Mouse (Mus musculus): ENCODE measurements around the gene Wwox. TPM values are rescaled to one million over a fixed set of nuclear protein-coding genes. Genes with fewer than 3 reads are reported as not detected.
A peak's percentile ranks its signal among the peaks of the same experiment; 100 is the strongest.

The Wwox gene
- polyA plus RNA-seq, 1 experiment from 2014 or later = 14.9 TPM

- Histone ChIP-seq H3K36me3 (ENCODE audit: control insufficient read depth, insufficient read depth, low read length) (no peaks in the 10 kb centered on the region), H3K4me1 (ENCODE audit: control insufficient read depth, insufficient read depth, low read depth, low read length) (peaks cover 6% of the 10 kb centered on the region), H3K9ac (ENCODE audit: low read depth, low read length) (no peak overlapping the region), H3K27ac (ENCODE audit: low read depth, low read length) (no peak overlapping the region), H3K4me3 (ENCODE audit: low read length) (no peak overlapping the region), H3K9me3 (ENCODE audit: control insufficient read depth, low read length) (no peaks in the 10 kb centered on the region), H3K27me3 (replicated peaks; ENCODE audit: control insufficient read depth, insufficient read depth, low read length) (no peaks in the 10 kb centered on the region; the same call in 1 of the 2 replicates), H3K4me2 (ENCODE audit: low read length) (no peak overlapping the region)
- no peak for ATAC-seq
- 60% methylated on average over 25 of the region's 25 CpGs for WGBS
Measured at GRCm38 (mm10) chr8:114458113-114458784, 18.8 kb downstream of the Wwox start.

- 69% methylated on average over 5 of the region's 5 CpGs for WGBS
- H3K9ac ChIP-seq (ENCODE audit: low read depth, low read length) = no peak overlapping the region
- H3K27me3 ChIP-seq (replicated peaks; ENCODE audit: control insufficient read depth, insufficient read depth, low read length) = no peaks in the 10 kb centered on the region
- peaks cover 6% of the 10 kb centered on the region for H3K4me1 ChIP-seq (ENCODE audit: control insufficient read depth, insufficient read depth, low read depth, low read length)
- no peak overlapping the region for H3K27ac ChIP-seq (ENCODE audit: low read depth, low read length)
- no peak overlapping the region for H3K4me2 ChIP-seq (ENCODE audit: low read length)
- no peak for ATAC-seq
- H3K9me3 ChIP-seq (ENCODE audit: control insufficient read depth, low read length) = no peaks in the 10 kb centered on the region
- H3K4me3 ChIP-seq (ENCODE audit: low read length) = no peak overlapping the region
- no peaks in the 10 kb centered on the region for H3K36me3 ChIP-seq (ENCODE audit: control insufficient read depth, insufficient read depth, low read length)
Measured at GRCm38 (mm10) chr8:114460600-114460999, 21.1 kb downstream of the Wwox start.

GRCm38 (mm10) chr8:114462591-114462990, 23.1 kb downstream of the Wwox start:
- Histone ChIP-seq H3K9ac (ENCODE audit: low read depth, low read length) (no peak overlapping the region), H3K4me1 (ENCODE audit: control insufficient read depth, insufficient read depth, low read depth, low read length) (peaks cover 6% of the 10 kb centered on the region), H3K27ac (ENCODE audit: low read depth, low read length) (no peak overlapping the region), H3K4me2 (ENCODE audit: low read length) (no peak overlapping the region), H3K36me3 (ENCODE audit: control insufficient read depth, insufficient read depth, low read length) (no peaks in the 10 kb centered on the region), H3K9me3 (ENCODE audit: control insufficient read depth, low read length) (no peaks in the 10 kb centered on the region), H3K4me3 (ENCODE audit: low read length) (no peak overlapping the region), H3K27me3 (replicated peaks; ENCODE audit: control insufficient read depth, insufficient read depth, low read length) (no peaks in the 10 kb centered on the region)
- WGBS = 85% methylated on average over 11 of the region's 11 CpGs
- ATAC-seq = no peak

GRCm38 (mm10) chr8:114463305-114463704, 23.9 kb downstream of the Wwox start:
- H3K27me3 ChIP-seq (replicated peaks; ENCODE audit: control insufficient read depth, insufficient read depth, low read length) = no peaks in the 10 kb centered on the region
- no peak overlapping the region for H3K4me3 ChIP-seq (ENCODE audit: low read length)
- 0 out of 2 replicates have a peak overlapping the region, but pooled peaks have one; percentile 19 for H3K4me2 ChIP-seq (ENCODE audit: low read length)
- H3K9me3 ChIP-seq (ENCODE audit: control insufficient read depth, low read length) = no peaks in the 10 kb centered on the region
- H3K4me1 ChIP-seq (ENCODE audit: control insufficient read depth, insufficient read depth, low read depth, low read length) = peaks cover 6% of the 10 kb centered on the region
- no peak for ATAC-seq
- H3K27ac ChIP-seq (ENCODE audit: low read depth, low read length) = no peak overlapping the region
- no peaks in the 10 kb centered on the region for H3K36me3 ChIP-seq (ENCODE audit: control insufficient read depth, insufficient read depth, low read length)
- WGBS = 44% methylated on average over 10 of the region's 10 CpGs
- no peak overlapping the region for H3K9ac ChIP-seq (ENCODE audit: low read depth, low read length)

- H3K4me3 ChIP-seq (ENCODE audit: low read length) = no peak overlapping the region
- H3K4me1 ChIP-seq (ENCODE audit: control insufficient read depth, insufficient read depth, low read depth, low read length) = no peaks in the 10 kb centered on the region; the same call in 1 of the 2 replicates
- H3K27me3 ChIP-seq (replicated peaks; ENCODE audit: control insufficient read depth, insufficient read depth, low read length) = no peaks in the 10 kb centered on the region; the same call in 1 of the 2 replicates
- peak; percentile 67; the same call in 1 of the 2 replicates for ATAC-seq
- WGBS = 46% methylated on average over 21 of the region's 21 CpGs
- no peaks in the 10 kb centered on the region for H3K9me3 ChIP-seq (ENCODE audit: control insufficient read depth, low read length)
- peak overlapping the region; percentile 18; the same call in 1 of the 2 replicates for H3K4me2 ChIP-seq (ENCODE audit: low read length)
- H3K36me3 ChIP-seq (ENCODE audit: control insufficient read depth, insufficient read depth, low read length) = no peaks in the 10 kb centered on the region
- H3K9ac ChIP-seq (ENCODE audit: low read depth, low read length) = no peak overlapping the region
- no peak overlapping the region for H3K27ac ChIP-seq (ENCODE audit: low read depth, low read length)
Measured at GRCm38 (mm10) chr8:114468526-114469207, 29.2 kb downstream of the Wwox start.

GRCm38 (mm10) chr8:114469208-114469590, 29.7 kb downstream of the Wwox start:
- Histone ChIP-seq H3K27me3 (replicated peaks; ENCODE audit: control insufficient read depth, insufficient read depth, low read length) (no peaks in the 10 kb centered on the region; the same call in 1 of the 2 replicates), H3K9me3 (ENCODE audit: control insufficient read depth, low read length) (no peaks in the 10 kb centered on the region), H3K4me2 (ENCODE audit: low read length) (no peak overlapping the region; the same call in 1 of the 2 replicates), H3K4me1 (ENCODE audit: control insufficient read depth, insufficient read depth, low read depth, low read length) (no peaks in the 10 kb centered on the region; the same call in 1 of the 2 replicates), H3K9ac (ENCODE audit: low read depth, low read length) (no peak overlapping the region), H3K4me3 (ENCODE audit: low read length) (no peak overlapping the region), H3K36me3 (ENCODE audit: control insufficient read depth, insufficient read depth, low read length) (no peaks in the 10 kb centered on the region), H3K27ac (ENCODE audit: low read depth, low read length) (no peak overlapping the region)
- WGBS = 84% methylated on average over 10 of the region's 10 CpGs
- no peak for ATAC-seq

GRCm38 (mm10) chr8:114473546-114473945, 34.1 kb downstream of the Wwox start:
- Histone ChIP-seq H3K4me1 (ENCODE audit: control insufficient read depth, insufficient read depth, low read depth, low read length) (no peaks in the 10 kb centered on the region; the same call in 1 of the 2 replicates), H3K27me3 (replicated peaks; ENCODE audit: control insufficient read depth, insufficient read depth, low read length) (no peaks in the 10 kb centered on the region; the same call in 1 of the 2 replicates), H3K9me3 (ENCODE audit: control insufficient read depth, low read length) (no peaks in the 10 kb centered on the region), H3K9ac (ENCODE audit: low read depth, low read length) (no peak overlapping the region), H3K4me3 (ENCODE audit: low read length) (no peak overlapping the region), H3K4me2 (ENCODE audit: low read length) (no peak overlapping the region), H3K27ac (ENCODE audit: low read depth, low read length) (no peak overlapping the region), H3K36me3 (ENCODE audit: control insufficient read depth, insufficient read depth, low read length) (no peaks in the 10 kb centered on the region)
- 79% methylated on average over 11 of the region's 11 CpGs for WGBS
- ATAC-seq = no peak

- Histone ChIP-seq H3K27ac (ENCODE audit: low read depth, low read length) (no peak overlapping the region), H3K4me3 (ENCODE audit: low read length) (no peak overlapping the region), H3K9me3 (ENCODE audit: control insufficient read depth, low read length) (no peaks in the 10 kb centered on the region), H3K4me2 (ENCODE audit: low read length) (no peak overlapping the region), H3K36me3 (ENCODE audit: control insufficient read depth, insufficient read depth, low read length) (no peaks in the 10 kb centered on the region), H3K9ac (ENCODE audit: low read depth, low read length) (no peak overlapping the region), H3K4me1 (ENCODE audit: control insufficient read depth, insufficient read depth, low read depth, low read length) (no peaks in the 10 kb centered on the region), H3K27me3 (replicated peaks; ENCODE audit: control insufficient read depth, insufficient read depth, low read length) (no peaks in the 10 kb centered on the region; the same call in 1 of the 2 replicates)
- no peak for ATAC-seq
- WGBS = 75% methylated on average over 10 of the region's 10 CpGs
Measured at GRCm38 (mm10) chr8:114476919-114477318, 37.5 kb downstream of the Wwox start.

GRCm38 (mm10) chr8:114477790-114478189, 38.3 kb downstream of the Wwox start:
- H3K4me3 ChIP-seq (ENCODE audit: low read length) = no peak overlapping the region
- no peaks in the 10 kb centered on the region for H3K4me1 ChIP-seq (ENCODE audit: control insufficient read depth, insufficient read depth, low read depth, low read length)
- H3K27ac ChIP-seq (ENCODE audit: low read depth, low read length) = no peak overlapping the region
- no peak for ATAC-seq
- WGBS = 89% methylated on average over 8 of the region's 8 CpGs
- H3K9me3 ChIP-seq (ENCODE audit: control insufficient read depth, low read length) = no peaks in the 10 kb centered on the region
- H3K36me3 ChIP-seq (ENCODE audit: control insufficient read depth, insufficient read depth, low read length) = no peaks in the 10 kb centered on the region
- no peak overlapping the region for H3K4me2 ChIP-seq (ENCODE audit: low read length)
- H3K27me3 ChIP-seq (replicated peaks; ENCODE audit: control insufficient read depth, insufficient read depth, low read length) = no peaks in the 10 kb centered on the region
- no peak overlapping the region for H3K9ac ChIP-seq (ENCODE audit: low read depth, low read length)

All from hindbrain, embryonic 16.5 days (tissue).